Mouse (Mus musculus) liver, embryonic 13.5 days (tissue): ENCODE measurements around the gene Hnrnpf. TPM values are rescaled to one million over a fixed set of nuclear protein-coding genes. Genes with fewer than 3 reads are reported as not detected.

Experiments used
- ATAC-seq: fragments of 200-750 bp; cut with Nextera tagmentation; 2 replicates; pipeline ENCODE4 v1.8.0; 2017; ENCODE audit warnings: low read depth, mild to moderate bottlenecking, moderate number of reproducible peaks, moderate library complexity
- DNase-seq: peaks from one replicate; pipeline ENCODE4 v3.0.0; 2022
- H3K27ac ChIP-seq: fragments of 300-500 bp; sonication (generic); 2 replicates; pipeline ENCODE4 v1.5.1; 2015; ENCODE audit warnings: moderate library complexity, mild to moderate bottlenecking, inconsistent platforms
- H3K27me3 ChIP-seq: fragments of 300-500 bp; sonication (generic); 2 replicates; pipeline ENCODE4 v1.6.1; 2015; ENCODE audit warnings: mild to moderate bottlenecking, inconsistent platforms
- H3K36me3 ChIP-seq: fragments of 300-500 bp; sonication (generic); 2 replicates; pipeline ENCODE4 v1.6.1; 2015; ENCODE audit warnings: mild to moderate bottlenecking, inconsistent platforms
- H3K4me1 ChIP-seq: fragments of 300-500 bp; sonication (generic); replicated peaks from 2 replicates; pipeline ENCODE4 v1.6.1; 2015; ENCODE audit warnings: inconsistent platforms
- H3K4me2 ChIP-seq: fragments of 300-500 bp; sonication (generic); 2 replicates; pipeline ENCODE4 v1.6.1; 2015; ENCODE audit warnings: inconsistent platforms, mild to moderate bottlenecking, moderate library complexity
- H3K4me3 ChIP-seq: fragments of 300-500 bp; sonication (generic); replicated peaks from 2 replicates; pipeline ENCODE4 v1.5.1; 2015; ENCODE audit warnings: mild to moderate bottlenecking, inconsistent platforms
- H3K9ac ChIP-seq: fragments of 300-500 bp; sonication (generic); 2 replicates; pipeline ENCODE4 v1.6.1; 2015; ENCODE audit warnings: mild to moderate bottlenecking, inconsistent platforms
- H3K9me3 ChIP-seq: fragments of 300-500 bp; sonication (generic); replicated peaks from 2 replicates; pipeline ENCODE4 v1.6.1; 2016; ENCODE audit warnings: inconsistent platforms
- WGBS: fragments of 180-500 bp; shearing (Covaris S2); methylation state at CpG from one replicate; pipeline ENCODE4 v1.1.7; 2015; ENCODE audit not compliant: insufficient replicate concordance; 5-methylcytosine and 5-hydroxymethylcytosine counted together
- polyA plus RNA-seq: library from polyadenylated mRNA; unstranded; fragments of >200 nt; fragmentation: Nextera tagmentation; extraction: Ambion mirVana; gene quantifications from 2 replicates; pipeline ENCODE4 v1.2.1, GENCODE M21; 2015

Gene Hnrnpf
- polyA plus RNA-seq, 1 experiment from 2014 or later = 594 TPM

DNA sequence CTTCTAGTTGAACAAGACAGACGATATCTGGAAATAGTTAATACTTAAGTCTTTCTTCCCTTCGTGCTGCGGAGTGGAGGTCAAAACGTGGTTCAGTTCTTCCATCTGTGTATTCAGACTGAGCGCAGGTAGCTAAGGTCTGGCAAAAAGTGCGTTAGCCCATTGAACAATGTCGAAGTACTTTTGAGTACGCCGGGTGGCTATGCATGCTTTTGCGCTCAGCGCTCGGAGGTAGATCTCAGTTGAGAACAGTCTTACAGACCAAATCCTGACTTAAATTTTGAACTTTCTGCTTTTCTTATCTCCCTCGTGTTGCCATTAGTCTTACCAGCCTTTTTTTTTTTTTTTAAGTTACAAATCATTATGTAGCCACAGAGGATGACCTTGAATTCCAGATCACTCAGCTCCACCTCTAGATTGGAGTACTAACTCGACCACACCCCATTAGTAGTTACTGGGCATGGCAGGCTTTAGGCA, 8.3 kb downstream of the Hnrnpf start:
- Histone ChIP-seq H3K4me1 (peaks cover 72% of the 10 kb centered on the region), H3K27ac (peak overlapping the region; percentile 94), H3K36me3 (0 out of 2 replicates have a peak, but pooled peaks cover 4% of the 10 kb centered on the region), H3K9ac (peak overlapping the region; percentile 99), H3K27me3 (no peaks in the 10 kb centered on the region), H3K4me3 (peak overlapping the region; percentile 100), H3K9me3 (no peaks in the 10 kb centered on the region), H3K4me2 (peak overlapping the region; percentile 95)
- WGBS = 0% methylated on average over 14 of the region's 14 CpGs
- DNase-seq (no peak), ATAC-seq (no peak)

DNA sequence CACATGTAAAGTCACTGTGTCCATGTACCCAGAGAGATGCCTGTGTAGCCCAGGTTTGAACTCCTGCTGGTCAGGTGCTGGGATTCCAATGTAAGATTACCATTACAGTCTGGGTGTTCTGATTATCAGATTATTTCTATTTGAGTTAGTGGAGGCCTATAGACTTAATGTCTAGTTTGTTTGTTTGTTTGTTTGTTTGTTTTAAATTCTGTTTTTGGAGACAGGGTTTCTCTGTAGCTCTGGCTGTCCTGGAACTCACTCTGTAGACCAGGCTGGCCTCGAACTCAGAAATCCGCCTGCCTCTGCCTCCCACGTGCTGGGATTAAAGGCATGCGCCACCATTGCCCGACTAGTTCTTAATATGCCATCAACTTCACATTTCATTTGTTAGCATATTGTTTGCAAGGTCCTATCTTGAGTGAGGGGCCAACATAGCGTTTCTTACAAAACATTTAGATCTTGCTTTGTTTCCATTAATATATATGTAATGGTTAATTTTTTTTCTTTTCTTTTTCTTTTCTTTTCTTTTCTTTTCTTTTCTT, 10.1 kb downstream of the Hnrnpf start:
- ATAC-seq (no peak), DNase-seq (no peak)
- peak overlapping the region; percentile 100 for H3K4me3 ChIP-seq
- peak overlapping the region; percentile 95 for H3K4me2 ChIP-seq
- H3K9ac ChIP-seq = peak overlapping the region; percentile 99
- H3K4me1 ChIP-seq = peaks cover 70% of the 10 kb centered on the region
- 0 out of 2 replicates have a peak, but pooled peaks cover 11% of the 10 kb centered on the region for H3K36me3 ChIP-seq
- H3K27ac ChIP-seq = peak overlapping the region; percentile 94; the same call in 1 of the 2 replicates
- H3K9me3 ChIP-seq = no peaks in the 10 kb centered on the region
- no peaks in the 10 kb centered on the region for H3K27me3 ChIP-seq
- WGBS = 37% methylated on average over 6 of the region's 6 CpGs

DNA sequence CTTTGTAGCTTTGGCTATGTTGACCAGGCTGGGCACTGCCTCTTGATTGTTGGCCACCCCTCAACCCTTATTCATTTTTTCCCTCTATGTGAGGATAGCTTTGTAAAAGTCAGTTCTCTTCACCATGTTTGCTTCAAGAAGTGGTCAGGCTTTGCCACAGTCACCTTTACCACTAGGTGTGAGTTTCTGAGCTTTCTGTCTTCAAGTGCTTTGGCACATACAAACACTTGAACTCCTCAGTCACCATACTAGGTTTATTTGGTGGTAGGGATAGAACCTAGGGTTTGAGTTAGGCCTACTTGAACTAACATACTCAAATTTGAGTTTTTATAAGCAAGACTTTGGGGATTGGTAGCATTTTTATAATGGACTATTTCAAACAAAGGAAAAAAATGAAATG, 14.4 kb downstream of the Hnrnpf start:
- H3K4me3 ChIP-seq = no peak overlapping the region
- H3K27me3 ChIP-seq = no peaks in the 10 kb centered on the region
- no peaks in the 10 kb centered on the region for H3K9me3 ChIP-seq
- ATAC-seq = no peak
- H3K36me3 ChIP-seq = peaks cover 24% of the 10 kb centered on the region
- H3K4me2 ChIP-seq = peak overlapping the region; percentile 46
- no peak for DNase-seq
- H3K9ac ChIP-seq = peak overlapping the region; percentile 54; the same call in 1 of the 2 replicates
- H3K4me1 ChIP-seq = peaks cover 78% of the 10 kb centered on the region
- H3K27ac ChIP-seq = peak overlapping the region; percentile 66

DNA sequence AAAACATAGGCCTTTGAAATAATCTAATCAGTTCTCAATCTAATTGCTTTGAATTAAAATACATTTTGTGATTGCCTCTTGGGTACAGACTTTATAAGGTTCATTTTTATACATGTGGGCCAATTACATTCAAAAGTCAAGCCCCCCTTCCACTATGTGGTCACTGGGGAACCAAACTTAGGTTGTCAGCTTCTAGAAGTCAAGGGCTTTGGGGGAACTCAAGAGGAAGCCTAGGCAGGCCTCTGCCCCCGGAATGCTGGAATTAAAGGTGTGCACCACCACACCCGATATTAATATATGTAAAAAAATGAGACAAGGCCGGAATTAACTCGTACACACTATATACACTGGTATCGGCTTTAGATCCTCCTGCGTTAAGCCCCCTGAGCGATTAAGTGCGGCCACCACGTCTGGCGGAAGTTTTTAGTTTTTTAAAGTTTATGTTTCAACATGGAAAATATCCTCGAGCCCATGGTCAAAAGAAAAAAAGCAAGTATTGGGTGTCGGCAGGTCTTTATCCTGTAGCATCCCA, 16.1 kb downstream of the Hnrnpf start:
- H3K27me3 ChIP-seq = no peaks in the 10 kb centered on the region
- ATAC-seq (no peak), DNase-seq (no peak)
- peaks cover 42% of the 10 kb centered on the region for H3K36me3 ChIP-seq
- H3K9me3 ChIP-seq = no peaks in the 10 kb centered on the region
- H3K4me1 ChIP-seq = peaks cover 79% of the 10 kb centered on the region
- under 1% methylated on average over 12 of the region's 12 CpGs for WGBS
- peak overlapping the region; percentile 97 for H3K4me2 ChIP-seq
- peak overlapping the region; percentile 96 for H3K27ac ChIP-seq
- H3K9ac ChIP-seq = peak overlapping the region; percentile 88
- peak overlapping the region; percentile 82 for H3K4me3 ChIP-seq

DNA sequence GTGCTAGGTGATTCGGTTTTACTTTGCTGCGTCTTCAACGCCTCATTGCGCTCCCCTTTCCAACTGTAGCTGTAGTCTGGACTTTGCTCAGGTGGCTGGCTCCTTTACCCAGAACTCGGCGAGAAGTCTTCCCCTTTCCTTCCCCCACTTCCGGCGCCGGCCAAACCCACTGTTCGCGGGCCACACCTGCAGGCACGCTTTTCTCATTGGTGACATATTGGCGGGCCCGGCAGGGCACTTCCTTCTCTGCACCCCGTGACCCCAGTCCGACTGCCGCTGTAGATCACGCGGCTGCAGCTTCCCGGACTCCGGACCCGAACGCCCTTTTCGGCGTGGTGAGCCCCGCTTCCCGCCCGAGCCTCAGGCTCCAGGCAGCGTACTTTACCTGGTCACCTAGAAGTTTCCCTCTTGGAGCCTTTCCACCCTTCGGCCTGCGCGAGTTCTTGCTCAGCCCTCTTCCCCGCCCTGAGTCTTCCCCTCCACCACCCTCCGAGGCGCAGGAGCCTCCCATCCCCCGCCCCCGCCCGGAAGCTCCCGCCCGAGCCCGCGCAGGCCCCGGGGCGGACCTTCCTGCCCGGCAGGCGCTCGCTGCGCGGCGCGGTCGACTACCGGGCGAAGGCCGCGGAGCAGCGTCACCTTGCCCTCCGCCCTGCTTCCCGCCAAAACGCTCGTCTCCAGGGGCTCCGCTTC, 16.8 kb downstream of the Hnrnpf start:
- peak overlapping the region; percentile 97 for H3K4me2 ChIP-seq
- DNase-seq (peak; percentile 92), ATAC-seq (peak; percentile 96)
- peaks cover 80% of the 10 kb centered on the region for H3K4me1 ChIP-seq
- no peaks in the 10 kb centered on the region for H3K9me3 ChIP-seq
- peaks cover 48% of the 10 kb centered on the region for H3K36me3 ChIP-seq
- peak overlapping the region; percentile 96 for H3K27ac ChIP-seq
- no peaks in the 10 kb centered on the region for H3K27me3 ChIP-seq
- H3K4me3 ChIP-seq = peak overlapping the region; percentile 82
- WGBS = under 1% methylated on average over 62 of the region's 62 CpGs
- peak overlapping the region; percentile 88 for H3K9ac ChIP-seq

DNA sequence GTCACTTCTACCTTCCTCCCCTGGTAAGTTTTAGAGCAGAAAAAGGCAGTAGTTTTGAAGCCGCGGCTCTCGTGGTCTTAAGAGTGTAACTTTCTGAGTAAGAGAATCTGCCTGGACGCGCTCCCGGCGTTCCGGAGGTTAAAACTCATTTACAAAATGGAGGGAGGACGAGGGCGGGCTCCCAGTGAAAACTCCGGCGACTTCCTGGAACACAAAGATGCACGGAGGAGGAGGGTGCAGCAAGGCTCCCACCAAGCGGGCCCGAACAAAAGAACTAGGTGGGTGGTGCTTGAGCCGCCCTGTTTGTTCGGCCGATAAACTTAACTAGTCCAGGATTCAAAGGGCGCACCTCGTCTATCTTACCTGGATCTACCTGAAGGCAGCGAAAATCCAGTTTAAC, 17.5 kb downstream of the Hnrnpf start:
- peak; percentile 57 for DNase-seq
- Histone ChIP-seq H3K9ac (peak overlapping the region; percentile 88), H3K4me3 (peak overlapping the region; percentile 82), H3K27me3 (no peaks in the 10 kb centered on the region), H3K4me2 (peak overlapping the region; percentile 97), H3K27ac (peak overlapping the region; percentile 96), H3K36me3 (peaks cover 54% of the 10 kb centered on the region), H3K4me1 (peaks cover 75% of the 10 kb centered on the region), H3K9me3 (no peaks in the 10 kb centered on the region)
- WGBS = under 1% methylated on average over 21 of the region's 21 CpGs
- peak; percentile 13; the same call in 1 of the 2 replicates for ATAC-seq

DNA sequence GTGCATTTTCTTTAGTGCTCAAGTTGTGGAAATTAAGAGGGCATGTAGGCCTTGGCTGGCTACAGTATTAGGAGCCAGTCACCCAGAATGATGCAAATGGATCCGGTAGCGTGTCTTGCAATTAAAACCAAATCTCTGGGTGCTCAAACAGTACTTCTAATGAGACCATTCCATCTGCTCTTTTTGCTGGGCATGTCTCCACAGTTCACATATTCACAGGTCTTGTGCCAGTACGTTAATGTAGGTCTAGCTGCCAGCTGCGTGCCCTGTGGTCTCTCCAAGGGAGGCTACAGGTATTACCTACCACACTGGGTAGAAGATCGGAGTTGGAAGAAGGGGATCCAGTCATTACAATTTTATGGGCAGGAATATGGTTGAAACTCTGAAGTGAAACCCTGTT, 17.9 kb downstream of the Hnrnpf start:
- Histone ChIP-seq H3K4me1 (peaks cover 72% of the 10 kb centered on the region), H3K27ac (peak overlapping the region; percentile 96), H3K4me3 (peak overlapping the region; percentile 82), H3K4me2 (peak overlapping the region; percentile 97), H3K9me3 (no peaks in the 10 kb centered on the region), H3K36me3 (peaks cover 59% of the 10 kb centered on the region), H3K9ac (peak overlapping the region; percentile 88), H3K27me3 (no peaks in the 10 kb centered on the region)
- ATAC-seq = no peak
- DNase-seq = no peak
- WGBS = 41% methylated on average over 5 of the region's 5 CpGs

DNA sequence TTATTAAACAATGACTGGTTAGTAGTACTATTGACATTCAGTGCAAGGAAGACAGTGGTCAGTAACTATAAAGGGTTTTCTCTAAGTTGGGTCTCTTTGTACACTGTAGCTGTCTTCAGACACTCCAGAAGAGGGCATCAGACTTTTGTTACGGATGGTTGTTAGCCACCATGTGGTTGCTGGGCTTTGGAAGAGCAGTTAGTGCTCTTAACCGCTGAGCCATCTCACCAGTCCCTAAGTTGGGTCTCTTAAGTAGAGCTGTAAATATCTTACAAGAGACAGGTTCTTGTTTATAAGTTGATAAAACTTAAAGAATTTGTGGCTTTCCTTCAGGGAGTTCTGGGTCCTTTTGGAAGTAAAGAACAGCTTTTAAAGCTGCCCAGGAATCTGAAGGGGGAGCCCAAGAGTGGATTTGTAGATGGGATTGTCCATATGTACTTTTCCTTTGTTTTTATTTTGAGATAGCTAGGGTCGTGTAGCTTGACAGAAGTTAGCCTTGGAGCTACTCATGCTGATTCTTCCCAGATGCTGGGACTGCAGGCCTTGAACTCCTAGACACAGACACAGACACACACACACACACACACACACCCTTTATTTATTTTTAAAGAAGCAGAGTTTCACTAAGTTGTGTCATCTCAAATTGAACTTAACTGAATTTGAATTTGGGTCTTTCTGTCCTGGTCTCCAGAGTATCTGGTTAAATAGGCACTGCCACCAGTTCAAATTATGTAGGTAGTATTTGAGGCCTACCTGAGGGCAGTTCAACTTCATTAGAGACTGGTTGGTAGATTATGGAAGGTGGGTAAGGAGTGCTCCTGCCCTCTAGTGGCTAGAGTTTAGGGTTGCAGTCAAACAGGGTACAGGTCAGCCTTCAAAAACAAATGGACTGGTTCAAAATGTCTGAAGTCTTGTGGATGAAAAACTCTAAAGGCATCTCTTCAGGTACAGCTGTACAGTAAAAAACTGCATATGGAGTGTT, 20.8 kb downstream of the Hnrnpf start:
- 44% methylated on average over 3 of the region's 3 CpGs for whole genome bisulfite sequencing
- Histone ChIP-seq H3K36me3 (peaks cover 59% of the 10 kb centered on the region), H3K27ac (peak overlapping the region; percentile 37), H3K9me3 (no peaks in the 10 kb centered on the region), H3K4me3 (peak overlapping the region; percentile 82), H3K4me2 (peak overlapping the region; percentile 97), H3K4me1 (peaks cover 46% of the 10 kb centered on the region), H3K27me3 (no peaks in the 10 kb centered on the region), H3K9ac (peak overlapping the region; percentile 88; the same call in 1 of the 2 replicates)
- DNase-seq = peak; percentile 43
- no peak for ATAC-seq

DNA sequence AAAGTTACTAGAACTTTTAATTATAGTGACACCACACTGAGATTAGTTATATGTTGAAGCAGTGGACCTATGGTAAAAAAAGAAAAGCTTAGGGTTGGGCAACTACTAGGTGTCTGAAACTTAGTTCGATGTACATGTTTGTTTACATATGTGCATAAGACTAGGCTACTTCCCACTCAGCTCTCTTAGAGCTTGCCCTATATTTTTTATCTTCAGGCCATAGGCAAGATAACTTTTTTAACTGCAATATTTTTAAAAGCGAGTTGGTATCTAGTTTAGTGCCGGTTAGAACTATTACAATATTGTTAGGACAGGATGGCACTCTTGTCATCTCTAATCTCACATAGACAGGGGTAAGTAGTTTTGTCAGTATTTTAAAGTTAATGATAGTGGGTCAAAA, 21.9 kb downstream of the Hnrnpf start:
- Histone ChIP-seq H3K27ac (no peak overlapping the region), H3K9me3 (no peaks in the 10 kb centered on the region), H3K4me1 (peaks cover 41% of the 10 kb centered on the region), H3K27me3 (no peaks in the 10 kb centered on the region), H3K36me3 (peaks cover 70% of the 10 kb centered on the region), H3K4me2 (no peak overlapping the region), H3K4me3 (no peak overlapping the region), H3K9ac (no peak overlapping the region)
- no peak for DNase-seq
- ATAC-seq = no peak
- 78% methylated on average over 3 of the region's 3 CpGs for whole genome bisulfite sequencing

DNA sequence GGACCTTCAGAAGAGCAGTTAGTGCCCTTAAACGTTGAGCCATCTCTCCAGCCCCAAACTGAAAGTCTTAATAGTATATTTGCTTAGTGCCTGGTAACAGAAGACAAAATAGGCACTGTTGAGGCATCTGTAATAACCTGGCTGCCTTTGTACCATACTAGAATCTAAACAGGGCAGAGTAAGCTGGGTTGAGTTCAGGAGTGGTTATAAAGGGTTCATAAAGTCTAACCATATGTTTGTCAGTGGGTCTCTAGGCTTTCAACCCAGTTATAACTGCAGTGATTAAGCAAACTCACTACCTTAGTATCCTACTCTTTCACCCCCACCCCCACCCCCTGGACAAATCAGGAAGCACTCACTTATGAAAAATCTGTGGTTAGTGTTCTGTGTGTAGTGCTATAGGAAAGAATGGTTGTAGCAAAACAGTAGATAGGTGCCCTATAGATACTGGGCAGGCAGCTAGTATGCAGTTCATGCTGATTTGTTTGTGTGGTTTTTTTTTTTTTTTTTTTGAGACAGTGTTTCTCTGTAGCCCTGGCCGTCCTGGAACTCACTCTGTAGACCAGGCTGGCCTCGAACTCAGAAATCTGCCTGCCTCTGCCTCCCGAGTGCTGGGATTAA, 26.9 kb downstream of the Hnrnpf start:
- ATAC-seq (peak; percentile 37), DNase-seq (no peak)
- no peak overlapping the region for H3K4me3 ChIP-seq
- 64% methylated on average over 4 of the region's 4 CpGs for WGBS
- H3K9ac ChIP-seq = no peak overlapping the region
- H3K9me3 ChIP-seq = no peaks in the 10 kb centered on the region
- no peaks in the 10 kb centered on the region for H3K27me3 ChIP-seq
- no peak overlapping the region for H3K27ac ChIP-seq
- H3K4me1 ChIP-seq = 0 out of 2 replicates have a peak, but pooled peaks cover 2% of the 10 kb centered on the region
- H3K36me3 ChIP-seq = peaks cover 65% of the 10 kb centered on the region
- no peak overlapping the region for H3K4me2 ChIP-seq
